Mouse (Mus musculus) lung, adult 2 months (tissue): ENCODE results near the gene Zfp426.

Experiments used
- CTCF ChIP-seq: fragments of 200-500 bp; IDR thresholded peaks from 2 replicates; pipeline ENCODE4 v1.5.1; 2011; ENCODE audit warnings: mild to moderate bottlenecking, low read length, control low read depth; ENCODE audit not compliant: insufficient read depth
- POLR2A ChIP-seq: fragments of 200-500 bp; IDR thresholded peaks from 2 replicates; pipeline ENCODE4 v1.6.1; 2011; ENCODE audit warnings: low read depth, mild to moderate bottlenecking, control low read depth, low read length, borderline replicate concordance; ENCODE audit errors: extremely low read depth

GRCm38 (mm10) chr9:20509676-20510075 lies 17.1 kb upstream of the Zfp426 start:
- TF ChIP-seq POLR2A (no peak), CTCF (no peak)
